In genomic region chr8:46943337-46943736, GRCm38 (mm10) we compare ENCODE assay signal across 17 mouse cellular contexts. TPM values are rescaled to one million over a fixed set of nuclear protein-coding genes. Genes with fewer than 3 reads are reported as not detected.
"Had no signal": no experiment of that assay in that cellular context is flagged by ENCODE, and none has a peak within 500 bp of the region (broad histone marks: within the 10 kb centered on the region; RNA-seq: fewer than 3 reads in every experiment).

No protein-coding gene starts in this region.

- H3K27ac ChIP-seq: limb, embryonic 10.5 days; liver, embryonic 15.5 days; midbrain, embryonic 13.5 days; neural tube, embryonic 12.5 days; stomach, embryonic 15.5 days had no signal

- H3K9ac ChIP-seq: liver, embryonic 15.5 days; midbrain, embryonic 13.5 days; neural tube, embryonic 12.5 days; stomach, embryonic 15.5 days had no signal

- DNase-seq: kidney, adult 9 months; kidney, postnatal 10 days; kidney, postnatal 4 days; lung, adult 2 months; lung, postnatal 36 days; right cerebral cortex, postnatal 14 days; thymus, adult 18-20 months; thymus, postnatal 14 days had no signal

- H3K4me3 ChIP-seq: limb, embryonic 10.5 days; liver, embryonic 15.5 days; midbrain, embryonic 13.5 days; neural tube, embryonic 12.5 days; stomach, embryonic 15.5 days had no signal

- H3K36me3 ChIP-seq: limb, embryonic 10.5 days; liver, embryonic 15.5 days; midbrain, embryonic 13.5 days; neural tube, embryonic 12.5 days; stomach, embryonic 15.5 days had no signal

- H3K27me3 ChIP-seq: liver, embryonic 15.5 days; midbrain, embryonic 13.5 days; neural tube, embryonic 12.5 days; stomach, embryonic 15.5 days had no signal

- H3K4me1 ChIP-seq: limb, embryonic 10.5 days; liver, embryonic 15.5 days; neural tube, embryonic 12.5 days; stomach, embryonic 15.5 days had no signal

- ATAC-seq: intestine, postnatal 0 days; lung, postnatal 0 days; midbrain, embryonic 13.5 days had no signal

RNA-seq across cellular contexts. Expression of gene Enpp6, which starts 43.4 kb away (rescaled TPM):
- total RNA-seq: megakaryocyte progenitor cell, adult 5-6 weeks; neutrophil, adult 5-6 weeks had no signal
